Mouse (Mus musculus): ENCODE results near the gene Gng7. TPM values are rescaled to one million over a fixed set of nuclear protein-coding genes. Genes with fewer than 3 reads are reported as not detected.
"Not testable (repeated sequence)": the region's sequence is repeated elsewhere in the genome, so short reads cannot be mapped to it uniquely, and the experiment has no call there.

The Gng7 gene
- total RNA-seq, 2 experiments from 2014 or later, result 0.82 to 1.3 TPM

DNA sequence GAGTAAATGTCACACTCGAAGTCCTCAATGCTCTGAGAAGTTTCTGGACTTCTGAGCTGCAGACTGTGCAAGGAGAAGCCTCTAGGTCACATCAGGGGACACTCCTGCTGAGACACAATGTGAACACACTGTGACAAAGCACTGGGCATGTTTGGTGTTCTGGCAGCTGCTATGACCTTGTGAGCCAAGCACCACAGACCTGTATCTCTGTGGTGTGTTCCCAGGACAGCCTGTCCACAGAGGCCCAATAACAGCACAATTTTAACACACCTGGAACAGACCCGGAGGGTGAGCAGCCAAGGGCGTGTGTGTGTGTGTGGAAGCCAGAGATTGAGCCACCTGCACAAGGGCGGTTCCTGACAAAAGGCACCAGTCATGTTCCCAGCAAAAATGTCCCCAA, 20.1 kb downstream of the Gng7 start:
- peak; percentile 67 to 81 for DNase-seq

- no peak for DNase-seq
These were observed 21.5 kb downstream of the Gng7 start for GRCm38 (mm10) chr10:80993276-80993675.

GRCm38 (mm10) chr10:80991945-80992344, 22.8 kb downstream of the Gng7 start:
- DNase-seq, result no peak

DNA sequence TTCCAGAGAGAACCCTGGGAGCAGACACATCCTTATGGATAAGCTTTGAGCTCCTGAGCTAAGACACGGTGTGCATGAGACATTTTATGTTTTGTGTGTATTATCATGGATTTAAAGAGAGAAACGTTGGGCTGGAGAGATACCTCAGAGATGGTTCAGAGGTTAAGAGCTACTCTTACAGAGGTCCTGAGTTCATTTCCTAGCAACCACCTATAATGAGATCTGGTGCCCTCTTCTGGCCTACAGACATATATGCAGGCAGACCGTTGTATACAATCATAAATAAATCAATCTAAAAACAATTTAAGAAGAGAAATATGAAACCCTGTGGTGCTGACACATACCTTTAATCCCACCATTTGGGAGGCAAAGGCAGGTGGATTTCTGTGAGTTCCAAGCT, 23.7 kb downstream of the Gng7 start:
- DNase-seq, result no peak

DNA sequence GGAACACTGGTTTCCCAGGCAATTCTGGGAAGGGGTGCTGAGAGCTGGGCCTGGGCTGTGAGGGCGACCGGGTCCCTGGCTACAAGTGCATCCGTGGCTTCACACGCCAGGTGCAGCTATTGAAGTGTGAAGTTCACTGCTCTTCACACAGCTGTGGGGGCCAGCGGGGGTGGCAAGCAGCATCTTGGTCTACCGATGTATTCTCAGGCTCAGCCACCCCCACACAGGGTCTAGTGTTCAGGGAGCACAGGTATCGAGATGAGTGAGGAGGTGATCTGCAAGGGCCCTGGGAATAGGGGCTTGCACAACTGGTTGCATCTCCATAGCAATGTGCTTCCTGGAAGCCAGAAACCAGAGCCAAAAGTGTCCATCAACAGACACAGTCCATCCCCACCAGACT, 24.3 kb downstream of the Gng7 start:
- DNase-seq, result no peak

DNA sequence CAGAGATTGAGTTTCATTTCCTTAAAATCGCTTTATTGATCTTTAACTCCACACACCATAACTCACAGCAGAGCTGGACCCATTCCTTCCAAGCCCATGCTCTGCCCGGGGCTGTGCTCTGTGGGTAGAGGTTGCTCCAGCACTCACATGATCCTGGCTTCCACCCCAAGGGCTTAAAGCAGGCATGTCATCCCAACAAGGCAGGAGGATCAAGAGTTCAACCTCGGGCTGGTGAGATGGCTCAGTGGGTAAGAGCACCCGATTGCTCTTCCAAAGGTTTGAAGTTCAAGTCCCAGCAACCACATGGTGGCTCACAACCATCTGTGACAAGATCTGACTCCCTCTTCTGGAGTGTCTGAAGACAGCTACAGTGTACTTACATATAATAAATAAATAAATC, 24.9 kb downstream of the Gng7 start:
- not testable (repeated sequence) for DNase-seq

DNA sequence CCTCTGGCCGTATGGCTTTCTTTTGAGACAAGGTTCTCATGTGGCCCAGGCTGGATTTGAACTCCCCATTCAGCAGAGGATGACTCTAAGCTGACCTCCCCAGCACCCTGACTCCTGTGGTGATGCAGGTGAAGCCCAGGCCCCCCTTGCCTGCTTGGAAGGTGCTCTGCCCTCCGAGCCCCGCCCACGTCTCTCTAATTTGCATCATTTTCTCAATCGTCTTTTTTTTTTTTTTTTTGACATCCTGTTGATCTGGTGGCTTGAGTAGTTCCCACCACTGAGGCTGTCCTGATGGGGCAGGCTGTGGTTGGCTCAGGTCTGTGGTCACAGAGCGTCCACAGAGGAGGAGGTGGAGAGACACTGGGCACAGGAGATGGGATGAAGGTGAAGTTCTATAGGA, 25.3 kb downstream of the Gng7 start:
- DNase-seq, result no peak

DNA sequence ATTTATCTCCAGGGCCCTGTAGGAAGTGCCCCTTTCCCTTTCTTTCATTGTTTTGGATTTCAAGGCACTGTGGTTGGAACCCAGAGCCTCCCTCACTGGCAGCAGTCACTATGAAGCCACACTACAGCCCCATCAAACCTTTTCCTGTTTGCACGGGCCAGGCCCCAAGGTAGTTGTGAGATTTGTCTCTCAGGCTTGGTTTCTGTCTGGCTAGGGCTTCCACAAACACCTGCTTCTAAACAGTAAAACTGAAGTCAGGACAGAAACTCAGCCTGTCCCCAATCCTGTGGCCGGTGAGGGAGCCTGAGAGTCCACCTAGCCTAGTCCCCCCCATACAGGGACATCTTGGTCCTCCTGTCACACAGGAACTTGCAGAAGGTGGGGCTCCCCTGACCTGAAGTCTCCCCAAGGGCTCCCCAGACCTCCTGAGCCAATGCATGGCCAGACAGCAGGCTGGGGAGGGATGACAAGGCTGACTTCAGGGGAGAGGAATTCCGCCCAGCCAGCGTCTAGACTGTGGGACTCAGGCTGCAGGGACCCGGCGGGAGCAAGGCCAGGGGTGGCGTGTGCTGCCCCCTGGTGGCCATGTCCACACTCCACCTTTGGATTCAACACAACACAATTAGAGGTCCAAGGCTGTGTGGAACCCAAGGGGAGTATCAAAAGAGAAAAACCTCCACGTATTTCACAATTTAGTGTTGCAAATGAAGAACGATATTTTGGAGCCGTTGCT, 26.9 kb downstream of the Gng7 start:
- peak; percentile 90 for DNase-seq

DNA sequence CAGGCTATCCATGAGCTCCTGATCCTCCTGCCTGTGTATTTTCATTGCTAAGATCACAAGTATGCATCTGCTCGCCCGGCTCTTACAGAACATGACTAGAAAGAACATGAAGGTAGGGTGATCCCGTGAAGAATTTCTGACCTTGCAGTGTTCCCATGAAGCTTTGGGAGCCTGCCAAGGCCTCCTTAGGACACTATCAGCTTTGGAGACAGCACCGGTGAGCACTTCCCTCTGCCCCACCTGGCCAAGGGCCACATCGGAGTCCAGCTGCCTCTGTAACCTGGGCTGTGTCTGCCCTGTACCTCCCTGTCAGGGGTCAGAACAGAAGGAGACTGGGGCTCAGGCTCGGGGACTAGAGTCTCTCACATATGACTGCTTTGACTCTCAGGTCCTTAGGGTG, 28.0 kb downstream of the Gng7 start:
- peak; percentile 77 to 79 for DNase-seq

GRCm38 (mm10) chr10:80985970-80986701, 28.6 kb downstream of the Gng7 start:
- DNase-seq, result no peak

- DNase-seq, result peak; percentile 39 to 53
These were observed 29.3 kb downstream of the Gng7 start for GRCm38 (mm10) chr10:80985241-80985969.

- DNase-seq, result no peak
These were observed 30.5 kb downstream of the Gng7 start for GRCm38 (mm10) chr10:80984223-80984622.

- no peak for DNase-seq
These were observed 32.4 kb downstream of the Gng7 start for GRCm38 (mm10) chr10:80982381-80982780.

DNA sequence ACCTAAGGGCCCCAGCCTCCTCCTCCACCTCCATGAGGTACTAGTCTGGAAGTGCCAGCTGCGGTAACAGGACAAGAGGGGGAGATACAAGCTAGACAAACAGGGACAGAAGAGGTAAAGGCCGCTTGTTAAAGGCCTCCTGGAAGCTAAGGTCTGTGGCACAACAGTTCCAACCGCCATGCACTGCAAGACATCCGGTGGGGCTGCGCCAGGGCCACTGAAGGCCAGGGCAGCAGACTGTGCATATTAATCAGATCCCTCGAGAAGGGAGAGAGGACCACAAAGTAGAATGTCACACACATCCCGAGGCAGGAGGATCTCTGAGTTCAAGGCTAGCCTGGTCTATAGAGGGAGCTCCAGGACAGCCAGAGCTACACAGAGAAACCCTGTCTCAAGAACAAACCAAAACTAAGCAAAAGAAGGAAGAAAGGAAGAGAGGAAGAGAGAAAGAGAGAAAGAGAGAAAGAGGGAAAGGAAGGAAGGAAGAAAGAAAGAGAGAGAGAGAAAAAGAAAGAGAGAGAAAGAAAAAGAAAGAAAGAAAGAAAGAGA, 33.1 kb downstream of the Gng7 start:
- no peak for DNase-seq

GRCm38 (mm10) chr10:80975478-80975877, 39.3 kb downstream of the Gng7 start:
- DNase-seq, result no peak

DNA sequence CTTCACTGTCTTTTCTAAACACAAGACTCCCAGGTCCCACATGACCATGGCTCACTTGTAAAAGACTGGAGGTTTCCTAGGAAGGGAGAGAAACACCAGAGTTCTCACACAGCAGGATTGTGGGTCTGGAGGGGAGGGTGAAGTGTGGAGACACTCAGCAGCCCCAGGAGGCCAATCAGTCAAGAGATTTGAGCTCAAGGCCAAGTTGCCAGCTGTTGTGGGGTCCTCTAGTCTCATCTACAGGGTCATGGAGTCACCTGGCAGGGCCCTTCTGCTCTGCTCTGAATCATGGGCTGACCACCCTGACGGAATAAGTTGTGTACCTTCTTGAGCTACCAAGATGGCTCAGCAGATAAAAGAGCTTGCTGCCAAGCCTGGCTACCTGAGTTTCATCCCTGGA, 41.0 kb downstream of the Gng7 start:
- peak in 1 of 2 experiments; percentile 56 for DNase-seq

DNA sequence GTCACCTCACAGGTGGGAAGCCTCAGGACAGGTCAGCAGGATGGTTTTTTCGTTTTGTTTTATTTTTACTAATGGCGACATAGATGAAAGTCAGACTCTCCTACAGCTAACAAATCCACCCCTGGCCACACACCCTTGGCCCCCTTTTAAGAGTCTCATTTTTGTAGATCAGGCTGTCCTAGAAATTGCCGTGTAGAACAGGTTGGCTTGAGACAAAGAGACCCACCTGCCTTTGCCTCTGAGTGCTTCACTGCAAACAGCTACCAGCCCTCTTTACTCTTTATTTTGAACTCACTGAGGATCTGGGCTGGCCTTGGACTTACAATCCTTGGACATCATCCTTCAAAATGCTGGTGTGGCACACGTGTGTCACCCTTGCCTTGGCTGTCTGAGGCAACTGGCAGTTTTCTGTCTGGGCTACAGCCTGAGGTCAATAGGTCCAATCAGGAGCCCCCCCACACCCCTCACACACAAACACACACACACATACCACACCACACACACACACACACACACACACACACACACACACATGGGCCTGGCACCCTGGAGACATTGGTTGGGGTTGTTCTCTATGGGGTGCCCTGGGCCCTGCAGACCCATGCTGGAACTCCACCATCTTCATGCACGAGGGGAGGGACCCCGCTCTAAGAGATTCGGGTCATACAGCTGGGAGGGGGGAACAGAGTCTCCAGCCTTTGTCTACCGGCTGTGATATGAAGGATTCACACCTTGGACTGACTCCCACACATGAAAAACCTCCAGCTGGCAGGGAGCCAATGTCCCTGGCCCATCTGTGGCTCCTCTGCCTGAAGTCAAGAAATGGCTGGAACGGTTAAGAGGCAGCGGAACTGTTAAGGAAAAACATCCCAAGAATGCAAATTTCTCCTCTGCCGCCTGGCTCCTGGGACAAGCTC, 42.4 kb downstream of the Gng7 start:
- peak in 1 of 2 experiments; percentile 61 for DNase-seq

GRCm38 (mm10) chr10:80971533-80971932, 43.2 kb downstream of the Gng7 start:
- DNase-seq, result no peak

- no peak for DNase-seq
These were observed 44.6 kb downstream of the Gng7 start for GRCm38 (mm10) chr10:80970159-80970558.

- DNase-seq, result no peak
These were observed 45.4 kb downstream of the Gng7 start for GRCm38 (mm10) chr10:80969298-80969697.

DNA sequence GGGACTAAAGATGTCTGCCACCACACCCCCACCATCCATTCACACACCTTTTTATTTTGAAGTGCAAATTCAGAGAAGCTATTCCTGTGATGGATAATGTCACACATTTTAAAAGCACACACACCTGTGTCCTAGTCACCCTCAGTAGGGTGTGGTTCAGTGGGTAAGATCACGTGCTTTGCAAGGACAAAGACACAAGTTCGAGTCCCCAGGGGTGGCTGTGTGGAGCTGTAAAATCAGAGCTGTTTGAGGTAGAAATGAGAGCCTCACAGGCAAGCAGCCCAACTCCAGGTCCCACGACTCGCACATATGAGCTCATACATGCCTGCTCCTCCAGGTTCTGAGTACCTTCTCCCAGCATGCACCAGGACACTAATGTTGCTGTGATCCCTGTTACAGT, 46.6 kb downstream of the Gng7 start:
- no peak for DNase-seq

All from heart, adult 18-20 months (tissue).